Mouse (Mus musculus): ENCODE results near the gene Ano6.

Ano6 gene

DNA sequence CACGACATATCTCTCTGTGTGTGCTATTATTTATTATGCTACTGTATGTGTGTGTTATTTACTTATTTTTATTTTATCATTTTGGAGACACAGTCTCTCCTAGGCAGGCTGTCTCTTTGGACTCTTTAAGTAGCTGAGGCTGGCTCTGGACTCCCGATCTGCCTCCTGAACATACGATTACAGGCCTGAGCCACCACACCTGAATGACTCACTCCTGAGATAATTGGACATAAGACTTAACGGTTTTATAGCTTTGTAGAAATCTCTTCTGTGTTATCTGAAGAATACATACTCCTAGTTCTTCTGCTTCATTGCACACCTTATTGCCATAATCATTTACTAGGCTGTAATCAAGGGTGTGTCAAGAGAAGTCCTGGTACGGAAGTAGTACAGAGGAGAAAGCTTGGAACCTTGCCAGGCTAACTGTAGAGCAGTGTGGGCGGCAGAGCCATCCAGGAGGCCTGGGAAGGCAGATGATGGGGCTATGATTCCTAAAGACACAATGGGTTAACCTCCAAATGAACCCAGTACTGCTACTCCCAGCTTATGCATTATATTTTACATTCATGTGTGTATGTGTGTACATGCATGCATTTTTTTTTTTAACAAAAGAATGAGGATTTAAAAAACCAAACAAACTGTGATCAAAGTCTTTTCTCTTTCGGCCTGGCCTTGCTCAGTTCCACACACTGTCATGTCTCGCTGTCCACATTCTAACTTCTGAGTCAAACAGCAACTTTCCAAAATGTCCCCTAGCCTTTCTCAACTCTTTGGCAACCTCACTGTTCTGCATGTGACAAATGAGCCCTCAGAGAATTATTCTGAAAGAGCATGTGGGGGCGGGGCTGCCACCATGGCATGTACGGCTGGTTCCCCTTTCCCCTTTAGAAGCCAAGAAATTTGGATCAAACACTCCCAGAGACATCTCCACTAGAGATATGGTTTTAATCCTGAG, 4.2 kb downstream of the Ano6 start:
- in situ Hi-C loops (cut with MboI, MseI), result loop anchor here (5.0 to 25.0 kb wide), 5 partner anchors 37 to 1667 kb away; partner anchors contain the start of gene Arid2 (in 1 of the 2)

DNA sequence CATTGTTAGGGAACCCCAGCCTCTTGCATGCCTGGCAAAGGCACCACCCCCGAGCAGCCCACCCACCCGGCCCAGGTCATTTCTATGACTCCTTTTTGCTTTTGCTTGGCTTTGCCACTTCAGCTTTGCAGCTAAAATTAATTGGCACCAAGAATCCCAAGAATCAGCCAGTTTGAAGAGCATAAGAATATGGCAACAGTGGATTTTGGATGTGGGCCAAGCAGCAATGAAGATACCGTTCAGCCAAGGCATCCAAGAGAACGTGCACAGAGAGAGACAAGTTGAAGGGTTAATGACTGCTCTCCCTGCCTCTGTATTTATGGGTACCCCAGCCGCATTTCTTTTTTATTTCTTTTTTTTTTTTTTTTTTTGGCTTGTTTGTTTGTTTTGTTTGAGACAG, 5.4 kb downstream of the Ano6 start:
- in situ Hi-C loops (cut with MboI, MseI), result loop anchor here (5.0 to 25.0 kb wide), 4 partner anchors 481 to 1666 kb away; partner anchors contain the start of gene Arid2 (in 1 of the 2)

DNA sequence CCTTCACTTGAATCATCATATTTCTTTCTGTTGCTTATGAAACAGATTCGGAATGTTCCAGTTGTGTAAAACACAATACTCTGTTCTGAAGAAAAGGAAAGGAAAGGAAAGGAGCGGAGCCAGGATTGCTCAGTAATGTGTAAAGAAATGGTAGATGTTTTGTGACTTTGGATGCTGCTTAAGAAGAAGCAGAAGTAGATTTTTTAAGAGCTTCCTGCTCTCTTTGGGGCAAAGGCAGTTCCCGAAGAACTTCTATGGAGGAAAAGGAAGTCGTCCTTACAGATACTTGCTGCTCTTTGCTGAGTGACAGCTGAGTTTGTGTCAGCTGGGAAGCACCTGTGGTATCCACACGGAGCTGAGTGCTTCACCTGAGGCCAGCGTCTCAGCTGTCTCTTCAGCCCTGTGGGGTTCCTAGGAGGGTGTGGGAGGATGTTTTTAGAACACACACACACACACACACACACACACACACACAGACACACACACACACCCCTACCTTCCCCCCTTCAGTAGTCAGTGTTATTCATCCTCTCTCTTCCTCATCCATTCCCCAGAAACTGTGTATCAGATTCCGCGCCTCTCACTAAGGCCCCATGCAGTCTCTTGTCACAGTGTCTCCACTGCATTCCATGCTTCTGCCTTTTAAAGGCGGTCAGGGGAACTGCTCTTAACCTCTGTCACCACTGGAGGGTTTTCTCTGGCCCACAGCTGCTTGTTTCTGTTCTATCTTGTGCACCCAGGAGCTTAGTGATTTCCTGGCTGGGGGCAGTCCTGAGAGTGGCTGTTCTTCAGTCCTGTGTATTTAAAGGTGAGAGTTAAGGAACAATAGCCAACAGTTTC, 6.7 kb downstream of the Ano6 start:
- in situ Hi-C loops (cut with MboI, MseI), result loop anchor here (5.0 to 25.0 kb wide), 4 partner anchors 480 to 1665 kb away; partner anchors contain the start of gene Arid2 (in 1 of the 2)

DNA sequence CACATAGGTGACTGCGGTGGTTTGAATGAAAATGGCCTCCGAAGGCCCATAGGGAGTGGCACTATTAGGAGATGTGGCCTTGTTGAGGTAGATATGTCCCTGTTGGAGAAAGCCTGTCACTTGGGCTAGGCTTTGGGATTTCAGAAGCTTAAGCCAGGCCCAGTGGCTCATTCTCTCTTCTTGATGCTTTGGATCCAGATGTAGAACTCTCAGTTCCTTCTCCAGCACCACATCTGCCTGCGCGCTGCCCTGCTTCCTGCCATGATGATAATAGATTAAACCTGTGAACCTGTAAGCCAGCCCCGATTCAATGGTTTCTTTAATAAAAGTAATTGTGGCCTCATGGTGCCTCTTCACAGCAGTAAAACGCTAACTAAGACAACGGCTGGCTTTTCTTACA, 7.6 kb downstream of the Ano6 start:
- in situ Hi-C loops (cut with MboI, MseI), result loop anchor here (5.0 to 25.0 kb wide), 4 partner anchors 479 to 1664 kb away; partner anchors contain the start of gene Arid2 (in 1 of the 2)

DNA sequence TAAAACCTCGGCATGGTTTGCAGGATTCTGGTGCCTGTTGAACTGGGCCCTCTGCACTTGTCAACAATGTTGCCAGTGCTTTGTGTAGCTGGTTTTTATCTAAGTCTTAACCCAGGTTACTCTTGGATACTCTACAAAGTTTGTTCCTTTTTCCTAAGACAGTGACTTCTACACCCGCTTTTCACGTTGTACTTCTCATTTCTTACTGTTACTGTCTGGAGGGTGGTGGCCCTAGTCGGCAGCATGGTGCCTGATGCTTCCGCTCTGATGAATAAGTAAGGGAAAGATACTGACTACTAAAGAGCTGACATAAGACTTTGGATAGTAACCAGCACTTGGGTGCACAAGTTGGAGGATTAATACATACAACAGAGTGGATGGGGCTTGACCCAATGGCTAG, 9.0 kb downstream of the Ano6 start:
- in situ Hi-C loops (cut with MboI, MseI), result loop anchor here (5.0 to 25.0 kb wide), 4 partner anchors 478 to 1663 kb away; partner anchors contain the start of gene Arid2 (in 1 of the 2)

DNA sequence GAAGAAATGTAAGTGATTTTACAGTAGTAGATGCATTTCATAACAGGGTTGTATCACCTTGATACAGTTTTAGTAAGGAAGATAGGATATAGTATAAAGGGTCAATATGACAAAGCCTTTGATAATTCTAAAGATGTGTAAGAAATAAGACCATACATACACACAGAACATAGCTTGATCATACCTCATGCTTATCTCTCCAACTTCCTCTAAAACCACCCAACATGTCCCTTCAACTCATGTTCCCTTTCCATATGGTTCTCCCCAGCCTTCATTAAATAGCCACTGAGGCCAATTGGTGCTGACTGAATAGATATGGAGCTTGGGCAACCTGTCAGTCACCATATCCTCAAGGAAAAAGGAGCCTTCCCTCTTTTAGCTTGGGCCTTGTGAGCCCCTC, 9.4 kb downstream of the Ano6 start:
- in situ Hi-C loops (cut with MboI, MseI), result no loop called here

DNA sequence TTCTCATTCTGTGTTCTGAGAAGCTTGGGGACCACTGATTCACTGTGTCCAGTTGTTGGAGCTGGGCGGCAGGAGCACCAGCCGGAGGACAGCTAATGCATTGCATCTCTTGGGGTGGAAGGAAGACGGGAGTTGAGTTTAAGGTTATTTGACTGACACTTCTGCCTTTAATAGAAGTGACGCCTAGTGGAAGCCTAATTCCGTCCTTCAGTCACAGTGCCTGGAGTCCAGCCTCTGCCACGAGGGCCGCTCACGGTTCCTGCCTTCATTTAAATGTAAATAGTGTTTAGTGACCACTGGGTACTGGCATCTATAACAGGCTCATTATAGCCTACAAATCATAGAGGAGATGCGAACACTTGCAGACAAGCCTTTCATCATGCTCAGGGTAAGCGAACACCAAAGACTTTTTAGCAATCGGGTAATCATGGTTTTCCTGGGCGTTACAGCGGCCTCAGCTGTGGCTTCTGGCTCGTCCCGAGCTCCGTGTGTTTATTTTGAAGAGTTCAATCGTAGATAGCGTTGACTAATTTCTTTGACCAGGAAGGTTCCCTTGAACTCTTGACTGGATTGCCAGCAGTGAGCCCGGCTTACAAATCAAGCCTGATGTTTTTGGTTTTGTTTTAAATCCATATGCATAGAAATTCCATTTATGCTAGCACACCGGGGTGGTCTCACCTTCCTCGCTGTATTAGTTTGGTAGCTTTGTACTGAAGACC, 10.8 kb downstream of the Ano6 start:
- in situ Hi-C loops (cut with MboI, MseI), result no loop called here

DNA sequence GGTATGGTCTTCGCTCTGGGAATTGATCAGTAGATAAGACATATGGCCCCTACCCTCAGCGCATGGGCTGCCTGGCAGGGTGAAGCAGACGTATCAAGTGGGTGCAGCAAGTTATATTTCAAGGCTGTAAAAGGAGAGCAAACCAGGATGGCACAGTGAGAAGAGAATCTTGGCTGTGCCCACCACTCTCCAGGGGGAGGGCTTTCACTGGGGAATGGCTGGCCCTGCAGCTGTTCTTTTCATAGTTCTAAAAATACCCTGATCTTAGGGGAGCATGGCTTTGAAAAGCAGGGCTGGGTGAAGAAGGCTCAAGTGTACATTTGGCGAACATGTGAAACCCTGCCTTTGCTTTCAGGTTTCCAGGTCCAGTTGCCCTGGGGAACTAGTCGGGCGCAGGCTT, 11.5 kb downstream of the Ano6 start:
- in situ Hi-C loops (cut with MboI, MseI), result no loop called here

DNA sequence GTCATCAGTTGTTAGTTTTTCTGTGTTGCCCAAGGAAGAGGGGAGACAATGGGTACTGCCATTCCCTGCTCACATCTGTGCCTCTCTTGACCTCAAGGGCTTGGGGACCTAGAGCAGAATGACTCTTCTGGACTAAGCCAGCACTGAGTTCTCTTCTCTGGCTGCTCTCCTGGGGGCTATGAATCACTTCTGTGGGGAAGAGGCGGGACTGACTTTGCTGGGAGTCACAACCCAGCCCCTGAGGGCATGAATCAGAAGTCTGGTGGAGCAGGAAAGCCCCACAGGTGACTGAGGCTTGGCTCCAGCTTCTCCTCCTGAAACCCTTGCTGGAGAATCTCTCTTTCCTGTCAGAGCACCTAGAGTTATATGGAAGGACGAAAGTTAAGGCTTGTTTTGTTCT, 12.1 kb downstream of the Ano6 start:
- in situ Hi-C loops (cut with MboI, MseI), result no loop called here

DNA sequence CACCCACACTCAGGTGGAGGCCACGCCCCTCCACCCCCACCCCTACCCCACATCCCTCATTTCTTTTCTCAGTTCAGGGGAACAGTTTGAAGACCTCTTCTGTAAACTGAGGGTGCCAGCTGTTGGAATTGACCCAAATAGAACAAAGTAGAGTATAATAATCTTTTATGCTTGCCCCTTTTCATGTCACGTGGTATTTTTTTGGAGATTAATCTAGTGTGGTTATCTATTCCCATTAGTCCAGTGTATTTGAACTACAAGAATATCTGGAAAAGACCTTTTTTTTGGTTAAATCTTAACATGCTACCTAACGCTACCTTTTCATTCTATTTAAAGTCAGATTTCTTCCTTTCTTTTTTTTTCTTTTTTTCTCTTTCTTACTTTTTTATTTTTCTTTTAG, 12.8 kb downstream of the Ano6 start:
- in situ Hi-C loops (cut with MboI, MseI), result no loop called here

DNA sequence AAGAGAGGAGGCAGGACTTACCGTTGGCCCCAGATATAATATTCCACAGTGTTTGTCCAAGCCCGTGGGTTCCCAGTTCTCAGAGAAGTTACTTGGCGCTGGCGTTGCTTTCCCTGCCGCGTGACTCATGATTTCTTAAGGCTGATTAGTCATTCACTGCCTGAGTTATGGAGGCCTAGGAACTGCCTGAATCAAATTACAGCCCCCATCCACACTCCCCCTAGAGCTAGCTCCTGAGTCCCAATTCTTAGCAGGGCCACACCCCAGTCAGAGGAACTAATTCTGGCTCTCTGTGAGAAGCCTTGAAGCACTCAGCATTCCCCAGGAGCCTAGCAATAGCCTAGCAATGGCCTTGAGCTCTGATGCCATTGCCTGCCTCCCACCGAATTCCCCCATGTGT, 13.6 kb downstream of the Ano6 start:
- in situ Hi-C loops (cut with MboI, MseI), result no loop called here

DNA sequence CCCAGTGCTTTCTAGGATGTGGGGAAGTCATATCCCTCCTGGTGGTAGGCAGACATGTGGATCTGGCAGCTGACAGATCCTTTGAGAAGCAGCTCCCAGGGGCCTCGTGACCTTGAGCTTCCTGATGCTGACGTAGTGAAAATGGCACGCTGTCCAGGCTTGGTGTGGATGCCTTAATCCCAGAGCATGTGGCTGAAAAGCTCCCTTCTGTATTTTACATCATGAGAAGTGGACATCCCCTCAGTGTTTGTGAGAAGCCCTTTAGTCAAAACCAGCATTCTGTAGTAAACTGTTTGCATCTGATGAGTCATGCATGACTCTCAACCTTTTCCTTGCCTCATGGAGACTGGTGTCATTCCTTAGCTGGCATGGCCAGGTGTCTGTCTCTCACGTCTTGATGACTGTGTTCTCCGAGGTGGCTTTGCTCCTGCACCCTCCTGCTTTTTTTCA, 14.4 kb downstream of the Ano6 start:
- in situ Hi-C loops (cut with MboI, MseI), result no loop called here

DNA sequence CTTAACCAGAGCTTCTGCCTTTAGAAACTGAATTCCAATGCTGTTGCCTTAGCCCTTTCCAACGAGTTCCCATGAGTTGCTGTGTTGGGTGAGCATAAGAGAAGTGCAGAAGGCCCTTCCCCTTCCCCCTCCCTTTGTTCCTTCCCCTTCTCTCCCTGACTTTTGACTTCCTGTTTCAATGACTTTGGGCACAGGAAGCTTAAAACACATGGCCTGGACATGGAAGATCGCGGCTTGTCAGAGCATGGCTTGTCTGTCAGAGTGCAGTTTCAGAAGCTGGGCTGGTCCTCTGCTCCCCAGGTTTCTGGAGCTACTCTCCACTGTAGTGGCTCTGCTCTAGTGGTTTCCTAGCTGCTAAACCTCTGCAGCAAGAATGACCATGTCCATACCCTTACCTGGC, 17.3 kb downstream of the Ano6 start:
- in situ Hi-C loops (cut with MboI, MseI), result no loop called here

DNA sequence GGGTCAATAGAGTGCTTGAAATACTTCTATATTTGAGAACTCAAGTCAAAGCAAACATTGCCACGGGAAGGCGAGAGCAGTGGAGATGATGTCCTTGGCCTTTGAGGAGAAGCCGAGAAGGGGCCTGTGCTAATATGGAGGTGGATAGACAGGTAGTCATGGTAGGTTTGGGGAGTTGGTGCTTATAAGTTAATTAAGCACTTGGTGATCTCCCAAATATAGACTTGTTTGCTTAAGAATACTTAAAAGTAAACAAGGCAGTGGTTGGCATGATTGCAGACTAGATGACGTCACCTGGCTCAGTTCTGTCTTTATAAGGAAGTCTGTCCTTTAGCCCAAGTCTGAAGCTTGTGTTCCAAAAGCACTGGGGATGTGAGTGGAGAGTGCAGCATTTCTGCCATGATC, 19.7 kb downstream of the Ano6 start:
- in situ Hi-C loops (cut with MboI, MseI), result loop anchor here in 1 of 2 experiments (10.0 kb wide), 1 partner anchor 1554 kb away; no protein-coding TSS in a partner anchor

DNA sequence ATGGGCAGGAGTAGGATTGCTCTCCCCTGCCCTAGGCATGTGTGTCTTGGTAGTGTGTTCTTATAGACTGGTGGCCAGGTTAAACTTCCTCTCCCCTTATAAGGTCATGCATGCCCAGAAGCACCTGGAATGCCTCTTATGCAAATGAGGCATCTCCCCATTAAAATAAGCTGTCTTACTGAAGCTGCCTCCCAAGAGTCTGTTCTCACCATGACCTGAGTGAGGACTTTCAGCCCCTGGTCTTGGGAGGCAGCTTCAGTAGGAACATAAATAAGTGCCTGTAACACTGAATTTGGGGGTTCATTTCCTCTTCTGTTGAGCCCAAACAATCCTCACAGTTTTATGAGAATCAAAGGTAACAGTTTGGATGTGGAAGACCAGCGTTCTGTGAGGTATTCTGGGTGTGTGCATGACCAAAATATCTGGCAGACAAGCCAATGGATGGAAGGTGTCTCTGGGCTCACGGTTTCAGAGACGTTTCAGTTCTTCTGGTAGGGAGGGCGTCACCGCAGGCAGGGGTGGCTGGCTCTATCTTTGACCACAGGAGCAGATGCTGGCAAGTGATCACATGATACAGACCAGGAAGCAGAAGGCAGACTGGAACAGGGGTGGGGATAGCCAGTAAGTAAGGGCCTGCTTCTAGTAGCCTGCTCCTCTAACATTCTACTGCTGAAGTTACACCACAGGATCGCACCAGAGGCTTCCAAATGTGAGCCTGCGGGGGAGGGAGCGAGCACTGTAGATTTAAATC, 22.4 kb downstream of the Ano6 start:
- in situ Hi-C loops (cut with MboI, MseI), result loop anchor here in 1 of 2 experiments (10.0 kb wide), 1 partner anchor 1552 kb away; no protein-coding TSS in a partner anchor

DNA sequence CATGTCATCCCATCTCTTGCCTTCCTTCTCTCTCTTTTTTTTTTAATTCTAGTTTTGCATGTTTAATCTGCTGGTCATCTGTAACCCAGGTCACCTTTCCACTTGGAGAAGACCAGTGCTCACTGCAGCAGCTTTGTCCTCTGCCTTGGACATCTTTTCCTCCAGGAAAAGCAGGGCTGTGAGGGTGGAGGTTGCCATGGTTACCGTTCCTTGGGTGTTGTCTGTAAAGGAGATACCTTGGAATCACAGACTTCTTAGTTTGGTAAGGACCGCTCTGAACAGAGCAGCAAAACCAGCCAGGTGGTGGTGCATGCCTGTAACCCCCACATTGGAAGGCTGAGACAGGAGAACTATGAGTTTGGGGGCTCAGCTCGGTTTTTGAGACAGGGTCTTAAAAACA, 26.9 kb downstream of the Ano6 start:
- in situ Hi-C loops (cut with MboI, MseI), result loop anchor here in 1 of 2 experiments (10.0 kb wide), 1 partner anchor 1547 kb away; no protein-coding TSS in a partner anchor

DNA sequence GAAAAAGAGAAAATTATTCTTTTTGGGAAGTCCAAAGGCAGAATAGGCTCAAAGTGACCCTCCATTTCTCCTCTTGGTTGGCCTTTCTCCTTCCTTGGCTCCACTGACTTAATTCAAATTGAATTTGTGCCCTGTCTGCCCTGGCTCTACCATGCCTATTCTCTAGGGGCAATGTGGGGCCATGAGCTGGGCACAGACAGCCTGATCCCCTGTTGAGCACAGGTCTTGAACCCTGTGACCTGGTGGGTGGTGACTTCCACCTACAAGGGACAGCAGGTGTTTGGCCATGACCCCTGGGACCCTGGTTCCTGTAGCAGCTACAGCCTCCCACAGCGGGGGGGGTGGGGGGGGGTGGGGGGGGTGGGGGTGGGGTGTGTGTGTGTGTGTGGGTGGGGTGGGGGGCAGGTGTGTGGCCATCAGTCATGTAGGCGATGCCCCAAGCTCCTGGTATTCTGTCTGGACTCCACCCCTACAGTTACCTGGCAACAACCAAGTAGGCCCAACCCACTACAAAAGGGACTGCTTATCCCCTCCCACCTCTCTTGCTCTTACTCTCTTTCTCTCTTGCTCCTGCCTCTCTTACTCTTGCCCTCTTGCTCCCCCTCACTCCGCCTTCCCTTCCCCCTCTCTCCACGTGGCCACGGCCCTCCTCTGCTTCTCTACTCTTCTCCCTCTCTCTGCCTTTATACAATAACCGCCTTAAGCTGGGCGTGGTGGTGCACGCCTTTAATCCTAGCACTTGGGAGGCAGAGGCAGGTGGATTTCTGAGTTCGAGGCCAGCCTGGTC, 28.8 kb downstream of the Ano6 start:
- in situ Hi-C loops (cut with MboI, MseI), result loop anchor here in 1 of 2 experiments (10.0 kb wide), 1 partner anchor 1545 kb away; no protein-coding TSS in a partner anchor

DNA sequence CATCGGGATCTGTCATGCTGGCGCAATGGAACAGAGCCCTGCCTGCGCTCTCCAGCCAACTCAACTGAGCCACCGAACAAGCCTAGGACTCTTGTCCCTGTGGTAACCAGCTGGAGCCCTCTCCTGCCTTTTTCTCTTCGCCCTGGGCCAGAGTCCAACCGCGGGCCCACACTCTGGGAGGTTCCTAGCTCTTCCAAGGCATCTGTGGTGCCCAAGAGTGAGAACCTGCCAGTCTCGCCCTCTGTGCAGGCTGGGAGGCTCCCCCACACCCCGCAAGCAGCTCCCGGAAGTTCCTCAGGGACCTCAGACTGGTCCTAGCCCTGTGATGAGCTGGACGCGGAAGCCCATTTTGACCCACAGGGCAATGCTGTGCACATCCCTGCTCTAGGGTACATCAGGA, 29.5 kb downstream of the Ano6 start:
- in situ Hi-C loops (cut with MboI, MseI), result no loop called here

DNA sequence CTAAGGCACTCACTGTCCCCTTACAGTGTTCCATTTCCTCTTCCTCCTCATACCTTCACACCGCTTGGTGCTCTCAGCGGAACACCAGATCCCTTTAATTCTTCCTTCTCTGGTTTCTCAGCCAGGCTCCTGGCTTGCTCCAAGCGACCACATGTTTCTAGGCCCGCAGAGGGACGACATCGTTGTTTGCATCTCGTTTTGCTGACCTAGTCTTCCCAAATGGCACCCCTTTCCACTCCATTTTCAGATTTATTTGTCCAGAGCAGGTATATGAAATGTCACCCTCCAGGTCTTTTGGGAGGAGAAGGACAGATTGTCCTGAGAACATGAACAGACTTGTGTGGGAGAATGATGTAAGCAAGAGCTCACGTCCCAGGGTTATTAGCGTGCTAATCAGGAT, 30.0 kb downstream of the Ano6 start:
- in situ Hi-C loops (cut with MboI, MseI), result no loop called here
